Mouse (Mus musculus): ENCODE data around the gene Gm10477.

GRCm38 (mm10) chrX:56497241-56497640 lies 27.3 kb upstream of the Gm10477 start:
- TF ChIP-seq GATA1 (IDR thresholded peaks at IDR 0.05; ENCODE audit: borderline replicate concordance, low read length): no peak
- TF ChIP-seq POLR2AphosphoS5 (IDR thresholded peaks at IDR 0.05; ENCODE audit: insufficient replicate concordance, low read depth, low read length): no peak
